Mouse (Mus musculus): Measurements from ENCODE around the gene Ganab.
"Not testable (repeated sequence)": the region's sequence is repeated elsewhere in the genome, so short reads cannot be mapped to it uniquely, and the experiment has no call there.

Ganab gene

DNA sequence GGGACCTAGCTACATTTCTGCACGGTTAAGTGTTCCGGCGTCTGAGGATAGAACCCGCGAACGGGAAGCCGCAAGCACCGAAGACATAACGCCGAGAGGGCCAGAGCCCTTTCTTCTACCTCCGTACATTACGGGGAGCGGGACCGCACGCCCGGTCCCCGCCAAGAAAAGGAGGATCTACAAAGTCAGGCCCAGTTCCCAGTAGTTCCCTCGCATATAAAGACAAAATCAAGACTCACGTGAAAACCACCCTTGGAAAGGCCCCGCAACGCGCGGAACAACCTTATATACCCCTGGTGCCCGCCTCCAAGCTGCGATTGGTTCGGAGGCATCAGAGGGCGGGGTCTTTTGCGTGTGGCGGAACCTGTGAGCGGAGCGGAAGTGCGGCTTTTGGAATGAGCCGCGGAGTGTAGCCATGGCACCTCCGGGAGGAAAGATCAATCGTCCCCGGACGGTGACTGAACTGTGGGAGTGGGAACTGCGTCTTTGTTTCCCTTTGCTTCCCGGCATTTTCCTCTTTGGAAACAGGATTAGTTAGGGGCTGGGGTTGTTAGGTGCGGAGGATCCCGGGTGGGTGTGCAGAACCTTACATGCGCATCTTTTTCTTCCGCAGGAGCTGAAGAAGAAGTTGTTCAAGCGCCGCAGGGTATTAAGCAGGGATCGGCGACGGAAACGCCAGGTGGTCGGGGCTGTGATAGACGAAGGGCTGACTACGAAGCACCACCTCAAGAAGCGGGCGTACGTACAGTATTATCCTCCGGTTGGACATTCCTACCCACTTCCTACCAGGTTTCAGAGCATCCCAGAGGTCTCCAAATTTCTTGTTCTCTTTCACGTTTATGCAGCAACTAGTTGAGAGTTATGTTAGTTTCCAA is 9.1 kb upstream of the Ganab start, which contains the start of the genes 1810009A15Rik and Gm49416:
1810009A15Rik (plus strand) TSS at position 343 of the 875 bp plus-strand sequence.
Gm49416 (plus strand) TSS at position 416 of the 875 bp plus-strand sequence.
- peak; percentile 95 for DNase-seq (ENCODE audit: low spot score)

DNA sequence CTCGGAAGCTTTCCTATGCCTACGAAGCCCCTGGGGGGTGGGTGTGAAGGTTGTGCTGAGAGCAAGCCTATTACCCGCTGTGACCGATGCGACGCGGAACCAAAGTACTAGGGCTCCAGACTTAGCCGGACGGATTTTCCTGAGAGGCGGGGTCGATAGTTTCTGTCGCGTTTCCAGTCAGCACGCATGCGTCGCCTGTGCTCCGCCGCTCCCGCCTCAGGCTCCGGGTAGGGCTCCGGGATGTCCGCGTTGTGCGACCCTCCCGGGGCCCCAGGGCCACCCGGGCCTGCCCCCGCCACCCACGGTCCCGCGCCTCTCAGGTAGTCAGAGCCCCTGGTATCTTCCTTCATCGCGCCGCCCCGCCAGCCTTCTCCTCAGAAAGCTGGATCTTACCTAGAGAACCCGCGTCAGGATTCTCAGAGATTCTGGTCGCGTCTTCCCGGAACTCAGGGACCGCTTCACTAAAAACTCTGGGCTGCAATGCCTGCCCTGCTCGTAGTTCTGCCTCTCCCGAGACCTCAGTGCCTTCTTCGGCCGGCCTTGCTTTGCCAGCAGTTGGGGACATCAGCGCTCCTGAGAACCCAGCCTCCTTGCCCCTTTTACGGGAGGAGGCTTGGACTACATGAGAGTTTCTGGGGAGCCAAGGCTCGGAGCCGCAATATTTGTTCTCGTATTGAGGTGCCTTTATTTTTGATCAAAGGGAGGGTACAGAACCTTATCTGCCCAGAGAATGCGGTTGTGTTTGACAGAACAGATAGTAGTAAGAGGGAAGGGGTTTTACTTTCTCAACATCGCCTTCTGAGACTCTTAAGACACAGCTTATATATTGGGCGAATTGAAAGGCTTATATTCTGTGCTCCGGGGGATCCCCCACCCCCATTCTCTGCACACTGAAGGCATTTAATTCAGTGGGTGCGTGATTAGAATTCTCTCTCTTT is 4.8 kb upstream of the Ganab start, which contains the start of gene Ints5:
Ints5 (plus strand) TSS at position 177 of the 938 bp plus-strand sequence.
- peak; percentile 83 for DNase-seq (ENCODE audit: low spot score)

DNA sequence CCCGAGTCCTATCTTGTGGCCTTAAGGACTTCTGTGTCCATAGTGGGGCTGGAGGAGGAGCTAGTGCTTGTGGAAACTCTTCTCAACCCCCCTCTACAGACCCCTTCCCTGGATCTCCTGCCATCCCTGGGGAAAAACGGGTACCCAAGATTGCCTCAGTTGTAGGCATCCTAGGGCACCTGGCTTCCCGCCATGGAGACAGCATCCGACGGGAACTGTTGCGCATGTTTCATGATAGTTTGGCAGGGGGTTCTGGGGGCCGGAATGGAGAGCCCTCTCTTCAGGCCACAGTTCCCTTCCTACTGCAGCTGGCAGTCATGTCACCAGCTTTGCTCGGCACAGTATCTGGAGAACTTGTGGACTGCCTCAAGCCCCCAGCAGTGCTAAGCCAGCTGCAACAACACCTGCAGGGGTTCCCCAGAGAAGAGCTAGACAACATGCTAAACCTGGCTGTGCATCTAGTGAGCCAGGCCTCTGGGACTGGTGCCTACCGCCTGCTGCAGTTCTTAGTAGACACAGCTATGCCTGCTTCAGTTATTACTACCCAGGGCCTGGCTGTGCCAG is 2.4 kb upstream of the Ganab start:
- no peak for DNase-seq (ENCODE audit: low spot score)

DNA sequence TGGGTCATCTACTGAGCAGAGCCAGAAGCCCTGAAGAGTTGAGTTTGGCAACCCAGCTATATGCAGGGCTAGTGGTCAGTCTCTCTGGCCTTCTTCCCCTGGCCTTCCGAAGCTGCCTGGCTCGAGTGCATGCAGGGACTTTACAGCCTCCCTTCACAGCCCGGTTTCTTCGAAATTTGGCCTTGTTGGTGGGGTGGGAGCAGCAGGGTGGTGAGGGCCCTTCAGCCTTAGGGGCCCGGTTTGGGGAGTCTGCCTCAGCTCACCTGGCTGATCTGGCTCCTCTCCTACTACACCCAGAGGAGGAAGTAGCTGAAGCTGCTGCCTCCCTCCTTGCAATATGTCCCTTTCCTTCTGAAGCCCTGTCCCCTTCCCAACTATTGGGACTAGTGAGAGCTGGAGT is 1.6 kb upstream of the Ganab start:
- DNase-seq (ENCODE audit: low spot score) = not testable (repeated sequence)

DNA sequence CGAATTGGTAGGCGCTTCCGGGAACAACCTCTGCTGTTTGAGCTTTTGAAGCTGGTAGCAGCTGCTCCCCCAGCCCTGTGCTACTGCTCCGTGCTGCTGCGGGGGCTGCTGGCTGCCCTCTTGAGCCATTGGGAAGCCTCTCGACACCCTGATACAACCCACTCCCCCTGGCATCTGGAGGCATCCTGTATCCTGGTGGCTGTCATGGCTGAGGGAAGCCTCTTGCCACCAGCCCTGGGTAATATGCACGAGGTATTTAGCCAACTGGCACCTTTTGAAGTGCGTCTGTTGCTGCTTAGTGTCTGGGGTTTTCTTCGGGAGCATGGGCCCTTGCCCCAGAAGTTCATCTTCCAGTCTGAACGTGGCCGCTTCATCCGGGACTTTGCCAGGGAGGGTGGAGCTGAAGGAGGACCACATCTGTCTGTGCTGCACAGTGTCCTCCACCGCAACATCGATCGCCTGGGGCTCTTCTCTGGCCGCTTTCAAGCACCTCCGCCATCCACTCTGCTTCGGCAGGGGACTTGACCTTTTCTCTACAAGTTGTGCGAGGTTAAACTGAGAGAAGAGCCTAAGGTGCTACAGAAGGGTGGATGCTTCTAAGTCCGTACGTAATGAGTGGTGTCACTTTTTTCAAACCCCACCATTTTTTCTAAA is 533 bp upstream of the Ganab start:
- peak; percentile 4 for DNase-seq (ENCODE audit: low spot score)

DNA sequence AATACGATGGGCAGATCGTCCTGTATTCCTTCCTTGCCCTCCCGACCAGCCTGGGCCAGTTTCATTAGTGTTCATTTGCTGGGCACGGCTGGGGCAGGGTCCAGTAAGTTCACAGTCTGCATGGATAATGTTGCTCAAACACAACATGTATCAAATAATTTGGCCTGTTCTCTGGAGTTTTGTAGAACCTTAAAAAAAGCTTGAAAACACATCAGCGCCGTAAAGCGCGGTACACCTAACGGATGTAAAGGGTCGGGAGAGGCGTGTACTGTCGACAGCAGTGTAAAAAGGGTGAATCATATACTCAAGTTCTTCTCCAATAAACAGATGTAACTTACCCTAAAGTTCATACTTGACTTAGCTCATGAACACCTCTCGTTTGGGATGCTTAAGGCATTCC is 705 bp downstream of the Ganab start:
- DNase-seq (ENCODE audit: low spot score) = peak; percentile 22

DNA sequence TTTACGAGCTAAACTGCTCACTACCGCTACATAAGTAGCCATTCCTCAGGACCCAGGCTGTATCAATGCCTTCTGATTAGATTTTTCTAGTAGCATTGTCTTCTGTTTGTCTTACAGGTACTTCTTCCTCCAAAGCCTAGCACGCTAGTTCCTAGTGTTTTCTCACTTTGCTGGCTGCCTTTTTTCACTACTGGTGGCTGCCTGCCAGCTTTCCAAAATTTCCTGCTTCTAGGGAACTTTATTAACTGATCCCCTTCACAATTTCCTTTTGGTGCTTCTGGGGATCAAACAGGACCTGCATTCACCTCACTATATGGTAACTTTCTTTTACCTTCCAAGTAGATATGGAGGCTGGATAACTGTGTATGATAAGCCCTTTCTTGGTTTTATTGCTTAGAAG is 1.2 kb downstream of the Ganab start:
- DNase-seq (ENCODE audit: low spot score) = no peak

DNA sequence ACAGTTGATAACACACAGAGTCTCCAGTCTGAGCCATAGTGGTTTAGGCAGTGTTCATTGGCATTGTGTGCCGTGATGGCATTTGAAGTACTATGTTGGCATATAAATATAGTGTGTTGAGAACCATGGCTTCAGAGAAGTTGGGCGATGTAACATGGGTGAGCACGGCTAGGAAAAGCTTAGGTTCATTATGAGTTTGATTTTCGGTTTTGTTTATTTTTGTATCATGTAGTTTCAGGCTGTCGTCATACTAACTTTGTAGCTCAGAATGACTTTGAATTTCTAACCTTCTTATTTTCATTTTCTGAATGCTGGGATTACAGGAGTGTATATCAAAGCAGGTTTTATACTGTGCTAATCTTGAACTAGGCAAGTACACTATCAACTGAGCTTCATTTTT is 5.5 kb downstream of the Ganab start:
- no peak for DNase-seq (ENCODE audit: low spot score)

DNA sequence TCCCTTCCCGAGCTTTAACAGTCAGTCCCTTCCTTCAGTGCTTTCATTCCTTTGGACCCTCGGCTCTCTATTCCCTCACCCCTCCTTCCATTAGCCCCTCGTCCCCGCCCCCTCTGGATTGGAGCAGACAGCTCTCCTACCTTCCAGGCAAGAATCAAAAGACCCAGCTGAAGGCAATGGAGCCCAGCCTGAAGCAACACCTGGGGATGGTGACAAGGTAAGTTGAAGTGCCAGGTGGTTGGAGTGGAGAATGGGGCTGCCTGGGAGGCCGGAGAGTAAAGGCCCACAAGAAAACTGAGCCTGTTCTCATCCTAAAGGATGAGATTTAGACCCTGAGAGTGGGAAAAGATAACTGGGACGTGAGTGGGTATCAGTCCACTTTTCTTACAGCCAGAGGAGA is 10.7 kb downstream of the Ganab start:
- no peak for DNase-seq (ENCODE audit: low spot score)

DNA sequence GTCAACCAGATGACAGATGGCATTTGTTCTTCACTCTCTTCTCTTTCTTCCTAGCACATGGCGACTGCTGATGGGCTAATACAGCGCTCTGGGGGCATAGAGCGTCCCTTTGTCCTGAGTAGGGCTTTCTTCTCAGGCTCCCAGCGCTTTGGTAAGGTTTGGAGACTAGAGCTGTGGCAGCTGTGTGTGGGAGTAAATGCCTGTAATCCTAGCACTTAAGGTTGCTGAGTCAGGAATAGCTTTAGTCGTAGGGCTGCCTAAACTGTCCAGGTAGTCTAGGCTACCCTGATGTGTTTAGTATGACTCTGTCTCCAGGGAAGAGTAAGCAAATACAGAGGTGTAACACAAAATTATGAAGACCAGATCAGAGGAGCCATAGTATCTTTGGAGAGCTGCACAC is 13.9 kb downstream of the Ganab start:
- DNase-seq (ENCODE audit: low spot score) = no peak

DNA sequence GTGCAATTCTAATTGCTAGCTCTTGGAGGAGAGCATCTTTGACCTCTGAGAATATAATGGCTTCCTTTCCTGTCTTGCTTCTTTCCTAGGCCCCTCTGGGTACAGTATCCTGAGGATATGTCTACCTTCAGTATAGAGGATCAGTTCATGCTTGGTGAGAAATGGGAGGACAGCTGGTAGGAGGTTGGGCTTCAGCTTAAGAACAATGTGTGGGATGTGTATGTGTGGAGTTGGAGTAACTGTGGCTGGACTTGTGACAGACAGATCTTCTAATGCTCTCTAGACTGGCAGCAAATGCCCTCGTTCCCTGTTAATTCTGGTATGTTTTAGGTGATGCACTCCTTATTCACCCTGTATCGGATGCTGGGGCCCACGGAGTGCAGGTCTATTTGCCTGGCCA is 16.3 kb downstream of the Ganab start:
- DNase-seq (ENCODE audit: low spot score) = no peak

DNA sequence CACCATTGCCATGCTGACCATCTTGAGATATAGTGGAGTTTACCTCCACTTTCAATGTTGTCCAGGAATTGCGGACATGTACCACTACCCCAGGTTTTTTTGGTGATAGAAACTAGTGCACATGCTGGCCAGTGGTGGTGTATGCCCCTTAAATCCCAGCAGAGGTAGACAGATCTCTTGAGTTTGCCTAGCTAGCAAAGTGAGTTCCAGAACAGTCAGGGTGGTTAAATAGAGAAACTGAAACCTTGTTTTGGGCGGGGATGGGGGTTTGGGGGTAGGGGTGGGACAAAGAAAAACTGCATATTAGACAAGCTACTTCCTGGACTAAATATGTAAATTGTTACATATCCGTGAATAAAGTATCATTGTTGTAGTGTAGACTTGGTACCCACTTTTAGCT is 21.1 kb downstream of the Ganab start:
- no peak for DNase-seq (ENCODE audit: low spot score)

DNA sequence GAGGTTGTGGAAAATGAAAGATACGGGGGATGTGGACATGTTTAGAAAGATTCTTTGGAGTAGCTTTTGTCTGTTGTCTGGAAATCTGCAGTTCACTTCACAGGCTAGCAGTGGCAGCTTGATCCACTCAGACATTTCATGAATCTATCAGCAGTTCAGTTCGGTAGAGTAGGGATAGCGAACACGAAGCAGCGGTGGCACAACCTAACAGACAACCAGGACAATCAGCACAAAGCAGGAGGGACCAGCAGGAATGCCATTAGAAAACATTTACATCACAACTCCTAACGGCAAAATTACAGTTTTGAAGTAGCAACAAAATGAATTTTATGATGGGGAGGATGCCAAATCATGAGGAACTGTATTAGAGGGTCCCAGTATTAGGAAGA is 21.8 kb downstream of the Ganab start:
- no peak for DNase-seq (ENCODE audit: low spot score)

DNA sequence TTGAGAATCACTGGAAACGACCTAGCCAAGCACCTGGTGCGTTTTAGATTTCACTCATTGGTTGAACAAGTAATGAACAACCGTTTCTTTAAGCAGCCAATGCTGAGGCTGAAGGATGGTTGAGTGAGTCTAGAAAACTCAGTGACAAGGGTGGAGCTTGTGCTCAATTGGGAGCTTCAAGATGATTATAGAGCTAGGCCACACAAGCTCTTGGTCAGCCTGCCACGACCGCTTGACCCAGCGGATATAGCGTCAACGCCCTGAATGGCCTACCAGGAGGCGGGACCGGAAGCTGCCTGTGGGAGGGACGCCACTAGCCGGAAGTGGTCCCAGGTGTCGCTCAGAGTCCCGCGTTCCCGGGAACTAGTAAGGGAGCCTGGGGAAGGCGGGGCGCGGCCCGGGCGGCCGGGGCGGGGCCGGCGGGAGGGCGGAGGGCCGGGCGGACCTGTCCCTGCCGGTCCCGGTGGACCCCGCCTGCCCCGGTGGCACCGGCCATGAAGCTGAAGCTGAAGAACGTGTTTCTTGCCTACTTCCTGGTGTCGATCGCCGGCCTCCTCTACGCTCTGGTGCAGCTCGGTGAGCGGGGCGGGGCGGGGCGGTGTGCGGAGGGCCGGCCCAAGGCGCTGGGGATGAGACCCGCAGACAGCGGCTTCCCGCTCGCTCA is 22.3 kb downstream of the Ganab start, which contains the start of gene B3gat3:
B3gat3 (plus strand) TSS at position 302 of the 664 bp plus-strand sequence.
- DNase-seq (ENCODE audit: low spot score) = peak; percentile 76

DNA sequence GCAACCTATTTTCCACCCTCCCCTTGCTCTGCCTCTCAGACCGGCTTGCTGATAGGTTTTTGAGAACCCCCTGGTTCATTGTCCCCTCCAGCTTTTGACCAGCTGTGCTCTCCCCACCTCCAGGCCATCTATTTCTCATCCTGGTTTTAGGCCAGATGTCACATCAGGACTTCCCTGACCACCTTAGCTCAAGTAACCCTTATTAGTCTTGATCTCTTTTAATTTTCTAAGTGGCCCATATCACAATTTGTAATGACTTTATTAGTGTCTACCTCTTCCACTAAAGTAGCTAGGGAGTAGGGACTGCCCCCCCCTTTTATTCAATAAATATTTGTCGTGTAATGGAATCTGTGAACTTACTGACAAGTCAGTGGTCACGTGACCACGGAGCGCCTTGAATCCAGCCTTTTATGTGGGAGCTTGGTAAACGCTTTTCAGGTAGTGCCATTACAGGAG is 23.0 kb downstream of the Ganab start:
- peak; percentile 25 for DNase-seq (ENCODE audit: low spot score)

DNA sequence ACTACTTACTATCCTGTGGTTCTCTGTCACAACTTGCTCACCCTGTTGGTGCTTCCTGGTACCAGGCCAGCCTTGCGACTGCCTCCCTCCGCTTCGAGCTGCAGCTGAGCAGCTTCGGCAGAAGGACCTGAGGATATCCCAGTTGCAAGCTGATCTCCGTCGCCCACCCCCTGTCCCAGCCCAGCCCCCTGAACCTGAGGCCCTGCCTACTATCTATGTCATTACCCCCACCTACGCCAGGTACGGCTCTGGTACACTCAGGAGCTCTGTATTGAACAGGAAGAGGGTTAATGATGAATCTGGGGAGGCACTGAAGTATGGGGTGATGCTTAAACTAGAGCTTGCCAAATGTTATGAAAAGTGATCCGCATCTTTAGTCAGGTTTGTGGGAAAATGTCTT is 23.9 kb downstream of the Ganab start:
- no peak for DNase-seq (ENCODE audit: low spot score)

DNA sequence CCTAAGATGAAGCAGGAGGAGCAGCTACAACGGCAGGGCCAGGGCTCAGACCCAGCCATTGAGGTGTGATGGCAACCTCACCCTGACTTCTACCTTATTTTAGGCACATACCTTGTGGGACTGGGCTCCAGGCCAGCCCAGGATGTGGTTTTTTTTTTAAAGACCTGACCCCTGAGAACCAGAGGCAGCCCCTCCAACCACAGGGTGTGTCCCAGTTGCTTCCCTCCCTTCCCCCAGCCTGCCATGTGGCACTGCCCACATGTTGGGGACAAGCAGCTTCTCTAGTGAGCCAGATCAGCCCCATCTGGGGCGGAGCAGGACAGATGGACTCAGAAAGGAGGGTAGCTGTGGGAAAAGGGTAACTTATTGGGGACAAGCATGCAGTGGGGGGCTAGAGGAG is 28.9 kb downstream of the Ganab start:
- DNase-seq (ENCODE audit: low spot score) = peak; percentile 34

DNA sequence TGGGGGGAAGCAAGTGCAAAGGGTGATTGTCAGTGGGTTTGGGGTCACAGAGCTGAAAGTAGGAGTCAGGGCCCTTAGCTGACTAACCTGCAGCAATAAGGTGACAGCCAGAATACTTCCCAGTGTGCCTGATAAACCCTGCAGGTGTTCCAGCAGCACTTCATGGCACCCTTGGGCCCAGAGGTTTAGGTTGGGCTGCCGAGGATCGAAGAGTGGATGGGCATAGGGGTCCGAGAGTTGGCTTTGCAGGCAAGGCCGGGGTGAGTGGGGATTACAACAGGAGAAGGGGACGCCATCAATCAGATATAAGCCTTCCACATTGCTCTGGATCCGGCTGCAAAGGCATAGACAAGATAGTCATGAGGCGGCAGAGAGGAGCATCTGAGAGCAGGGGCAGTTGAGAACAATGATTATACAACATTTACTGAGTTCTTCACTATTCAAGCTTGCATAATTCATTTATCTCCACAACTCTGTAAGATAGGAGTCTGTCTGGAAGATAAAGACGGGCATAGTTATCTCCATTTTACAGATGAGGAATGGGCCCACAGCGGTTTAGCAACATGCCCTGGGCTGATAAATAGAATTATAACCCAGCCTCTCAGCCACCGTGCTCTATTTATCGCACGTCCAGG is 30.1 kb downstream of the Ganab start:
- no peak for DNase-seq (ENCODE audit: low spot score)

DNA sequence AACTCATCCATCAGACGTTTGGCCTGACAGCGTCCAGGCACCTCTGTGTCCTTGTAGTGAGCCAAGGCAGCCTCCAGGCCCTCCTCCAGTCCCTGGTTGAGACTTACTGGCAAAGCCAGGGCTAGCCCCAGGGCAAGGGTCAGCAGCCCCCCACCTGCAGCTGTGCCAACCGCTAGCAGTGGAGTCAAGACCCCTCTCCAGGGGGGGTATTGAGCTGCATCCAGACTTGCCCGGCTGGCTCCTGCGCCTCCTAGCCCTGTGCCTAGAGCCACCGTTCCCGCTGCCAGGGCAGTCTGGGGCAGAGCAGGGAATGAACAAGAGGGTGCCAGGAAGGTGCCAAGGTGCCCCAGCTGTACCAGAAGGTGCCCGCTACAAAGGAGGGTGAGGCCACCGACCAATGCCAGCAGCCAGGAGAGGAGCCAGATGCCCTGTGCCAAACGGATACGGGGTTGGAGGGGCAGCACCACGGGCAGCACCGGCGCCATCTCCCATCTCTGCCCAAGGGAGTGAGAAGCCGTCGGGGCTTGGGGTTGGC is 30.9 kb downstream of the Ganab start:
- DNase-seq (ENCODE audit: low spot score) = no peak

Data from T-cell, adult 2 months (primary cell).